Mouse (Mus musculus) lung, postnatal 0 days (tissue): ENCODE data around the gene Foxd3.

Experiments used
- CTCF ChIP-seq: IDR thresholded peaks from 2 replicates; pipeline ENCODE4 v1.5.1; 2016; ENCODE audit warnings: antibody characterized with exemption, mild to moderate bottlenecking
- EP300 ChIP-seq: IDR thresholded peaks from 2 replicates; pipeline ENCODE4 v1.6.1; 2016; ENCODE audit warnings: antibody characterized with exemption, mild to moderate bottlenecking, control low read depth

DNA sequence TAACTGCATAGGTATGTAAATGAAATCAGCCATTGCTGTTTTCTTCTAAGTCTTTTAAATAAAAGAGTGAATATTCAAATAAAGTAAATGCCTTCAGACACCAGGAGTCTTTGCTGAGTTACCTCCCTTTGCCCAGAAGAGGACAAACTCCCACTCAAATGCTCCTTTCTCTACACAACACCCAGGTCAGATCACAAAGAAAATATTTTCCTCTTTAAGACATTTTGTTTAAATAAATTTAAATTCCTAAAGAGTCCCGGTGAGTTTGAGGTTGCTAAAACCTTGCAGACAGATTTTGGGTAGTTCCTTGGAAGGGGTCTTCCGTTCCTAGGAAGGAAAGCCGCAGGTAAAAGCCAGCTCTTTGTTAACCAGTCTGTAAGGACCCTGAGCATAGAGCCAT, 14.2 kb upstream of the Foxd3 start:
- no peak for TF ChIP-seq CTCF
- TF ChIP-seq EP300: no peak
